Mouse (Mus musculus): Measurements from ENCODE around the gene Sp8.

DNA sequence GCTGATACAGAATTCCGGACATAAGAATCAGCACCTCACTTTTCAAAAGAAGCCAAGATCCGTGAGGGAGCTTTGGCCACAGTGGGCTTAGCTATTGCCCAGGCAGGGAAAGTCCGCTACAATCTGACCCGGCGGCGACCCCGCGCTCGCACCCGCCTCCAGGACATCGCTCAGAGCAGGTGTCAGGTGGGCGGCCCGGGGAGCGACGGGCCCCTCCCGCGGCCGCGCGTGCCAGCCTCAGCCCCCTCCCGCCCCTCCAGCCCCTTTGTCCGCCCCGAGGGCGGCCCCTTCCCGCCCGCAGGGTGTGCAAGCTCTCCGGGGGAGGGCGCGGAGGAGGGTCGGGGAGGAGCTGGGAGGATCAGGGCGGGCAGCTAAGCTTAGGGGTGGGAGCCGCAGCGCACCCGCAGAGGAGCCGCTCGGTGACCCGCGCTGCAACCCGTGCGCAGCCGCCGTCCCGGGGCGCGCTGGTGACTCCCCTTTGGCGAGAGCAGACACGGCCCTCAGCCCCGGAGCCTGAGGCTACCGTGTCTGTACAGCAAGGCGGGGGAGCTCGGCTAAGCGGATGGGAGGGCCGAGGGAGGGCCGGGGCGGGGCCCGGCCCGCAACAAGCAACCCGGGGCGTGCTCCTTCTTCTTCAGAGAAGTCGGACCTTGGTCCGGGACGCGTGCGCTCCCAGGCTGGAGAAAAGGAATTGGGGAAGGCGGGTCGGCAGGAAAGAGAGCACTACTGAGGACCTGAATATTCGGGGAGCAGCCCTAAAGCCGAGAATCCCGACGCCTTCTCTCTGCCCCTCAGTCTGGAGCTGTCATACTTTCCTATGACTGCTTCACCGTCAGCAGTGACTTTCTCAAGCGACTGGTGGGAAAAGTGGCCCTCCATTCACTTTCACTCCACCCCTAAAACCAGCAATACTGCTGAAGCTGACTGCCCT, 9.5 kb upstream of the Sp8 start:
- peak; percentile 42; the same call in 1 of the 2 replicates for TF ChIP-seq POLR2A (IDR thresholded peaks at IDR 0.05; ENCODE audit: insufficient read depth, low read depth, low read length)
- TF ChIP-seq CTCF (IDR thresholded peaks at IDR 0.05; ENCODE audit: insufficient read depth, low read depth, low read length), result no peak
